Mouse (Mus musculus) kidney, adult 8-10 months (tissue): ENCODE data around the gene Gm3015.
"Not testable (repeated sequence)": the region's sequence is repeated elsewhere in the genome, so short reads cannot be mapped to it uniquely, and the experiment has no call there.

Experiments
- DNase-seq, 2 experiments: peaks; one replicate each; pipeline ENCODE4 v3.0.0; 2022

Gene Gm3015

GRCm38 (mm10) chr14:42768721-42769120, at the start of gene Gm3015:
TSS of gene Gm3015 (minus strand) at chr14:42768821.
- not testable (repeated sequence) for DNase-seq

- DNase-seq, result not testable (repeated sequence)
These were observed 29.3 kb upstream of the Gm3015 start, which contains the start of gene Gm10377 for GRCm38 (mm10) chr14:42797887-42798286. TSS of gene Gm10377 (minus strand) at chr14:42797987.
